Mouse (Mus musculus): ENCODE data around the gene Aven.
"Not testable (repeated sequence)": the region's sequence is repeated elsewhere in the genome, so short reads cannot be mapped to it uniquely, and the experiment has no call there.

Gene Aven

DNA sequence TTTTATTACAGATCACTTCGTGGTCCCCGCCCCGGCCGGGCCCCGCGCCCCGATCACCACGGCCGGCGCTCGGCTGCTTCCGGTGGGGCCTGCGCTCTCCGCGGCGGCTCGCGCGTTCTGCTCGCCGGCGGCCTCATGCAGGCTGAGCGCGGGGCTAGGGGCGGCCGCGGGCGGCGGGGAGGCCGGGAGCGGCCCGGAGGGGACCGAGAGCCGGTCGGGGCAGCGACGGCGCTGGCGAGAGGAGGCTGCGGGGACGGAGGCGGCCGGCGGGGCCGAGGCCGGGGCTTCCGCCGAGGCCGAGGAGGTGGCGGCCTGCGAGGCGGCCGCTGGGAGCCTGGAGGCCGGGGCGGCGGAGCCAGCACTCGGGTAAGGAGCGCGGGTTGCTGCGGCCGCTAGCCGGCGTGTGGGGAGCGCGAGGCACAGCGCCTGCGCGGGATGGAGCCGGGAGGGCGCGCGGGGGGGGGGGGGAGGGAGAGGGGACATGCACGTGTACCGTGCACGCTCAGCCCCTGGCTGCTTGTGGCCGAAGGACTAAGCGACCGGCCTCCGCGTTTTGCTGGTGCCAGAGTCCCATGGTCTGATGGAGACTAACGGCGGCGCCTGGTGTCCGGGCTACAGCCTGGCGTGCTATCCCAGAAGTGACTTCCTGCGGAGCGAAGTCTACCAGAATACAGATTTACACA is at the start of gene Aven:
Gene Aven (plus strand): TSS at position 109 of the 683 bp plus-strand sequence.
- peak; percentile 87 for DNase-seq (ENCODE audit: low spot score)

DNA sequence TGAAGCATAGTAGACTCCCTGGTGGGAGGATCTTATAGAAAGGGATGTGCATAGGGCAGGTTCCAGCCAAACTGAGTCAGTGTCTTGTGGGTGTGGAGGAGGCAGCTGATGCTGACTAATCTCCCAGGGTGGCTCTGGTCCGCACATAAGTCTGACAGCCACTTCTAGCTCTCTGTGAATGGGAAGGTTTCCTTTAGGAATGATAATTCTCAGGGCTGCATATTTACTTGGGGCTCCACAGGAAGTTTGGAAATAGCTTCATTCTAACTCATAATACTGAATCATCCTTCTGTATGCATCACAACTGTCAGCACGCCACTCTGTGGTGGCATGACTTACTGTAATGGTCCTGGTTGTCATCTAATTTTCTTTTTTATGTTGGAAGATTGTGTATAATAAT is 49.3 kb upstream of the Aven start:
- DNase-seq (ENCODE audit: low spot score) = no peak

DNA sequence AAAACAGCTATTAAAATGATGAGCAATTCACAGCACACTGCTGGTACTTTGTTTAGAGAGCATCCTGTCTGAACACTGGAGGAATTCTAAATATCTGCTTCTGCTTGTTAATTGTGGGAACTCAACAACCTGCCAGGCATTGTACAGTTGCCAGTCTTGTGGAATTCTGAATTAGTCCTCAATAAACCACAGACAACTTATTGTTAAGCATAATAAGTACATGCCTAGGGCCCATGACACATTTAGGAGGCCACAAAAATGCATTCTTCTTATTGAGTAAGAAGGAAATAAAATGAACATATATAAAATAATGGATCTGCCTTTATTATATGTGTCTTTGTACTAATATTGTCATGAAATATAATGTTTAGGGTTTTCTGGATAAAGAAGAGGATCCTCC is 47.3 kb upstream of the Aven start:
- no peak for DNase-seq (ENCODE audit: low spot score)

DNA sequence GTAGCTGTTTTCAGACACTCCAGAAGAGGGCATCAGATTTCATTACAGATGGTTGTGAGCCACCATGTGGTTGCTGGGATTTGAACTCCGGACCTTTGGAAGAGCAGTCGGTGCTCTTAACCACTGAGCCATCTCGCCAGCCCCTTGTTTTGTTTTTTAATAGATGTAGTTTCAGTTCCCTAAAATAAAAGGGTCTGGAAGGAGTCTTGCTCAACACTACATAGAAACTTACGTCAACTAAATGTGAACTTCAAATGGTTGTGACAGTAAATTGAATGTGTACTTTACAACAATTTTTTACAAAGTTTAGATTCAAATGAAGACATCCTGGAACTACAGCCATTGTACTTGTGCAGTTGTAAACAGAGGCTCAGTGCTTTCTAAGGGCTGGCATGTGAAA is 44.7 kb upstream of the Aven start:
- not testable (repeated sequence) for DNase-seq (ENCODE audit: low spot score)

DNA sequence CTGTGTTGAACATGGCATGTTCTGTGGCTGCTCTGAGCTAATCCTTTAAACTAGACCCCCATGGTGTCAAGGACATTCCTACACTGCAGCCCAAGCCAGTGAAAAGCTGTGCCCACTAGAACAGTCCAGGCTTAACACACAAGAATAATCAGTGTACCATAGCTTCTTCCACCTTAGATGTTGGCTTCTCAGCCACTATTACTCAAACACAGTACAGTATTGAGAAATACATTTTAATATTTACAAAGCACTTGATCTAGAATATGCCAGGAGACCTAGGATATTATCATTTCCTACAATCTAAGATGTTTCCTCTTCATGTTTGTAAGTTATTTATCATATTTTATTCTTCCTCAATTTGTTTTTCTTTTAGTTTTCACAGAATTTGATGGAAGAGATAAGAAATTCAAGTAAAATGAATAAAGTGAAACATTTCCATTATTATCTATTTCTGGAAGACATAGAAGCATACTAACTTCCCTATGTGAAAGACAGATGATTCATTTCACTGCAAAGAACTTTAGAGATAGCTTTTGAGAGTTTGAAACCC is 44.2 kb upstream of the Aven start:
- DNase-seq (ENCODE audit: low spot score) = no peak

DNA sequence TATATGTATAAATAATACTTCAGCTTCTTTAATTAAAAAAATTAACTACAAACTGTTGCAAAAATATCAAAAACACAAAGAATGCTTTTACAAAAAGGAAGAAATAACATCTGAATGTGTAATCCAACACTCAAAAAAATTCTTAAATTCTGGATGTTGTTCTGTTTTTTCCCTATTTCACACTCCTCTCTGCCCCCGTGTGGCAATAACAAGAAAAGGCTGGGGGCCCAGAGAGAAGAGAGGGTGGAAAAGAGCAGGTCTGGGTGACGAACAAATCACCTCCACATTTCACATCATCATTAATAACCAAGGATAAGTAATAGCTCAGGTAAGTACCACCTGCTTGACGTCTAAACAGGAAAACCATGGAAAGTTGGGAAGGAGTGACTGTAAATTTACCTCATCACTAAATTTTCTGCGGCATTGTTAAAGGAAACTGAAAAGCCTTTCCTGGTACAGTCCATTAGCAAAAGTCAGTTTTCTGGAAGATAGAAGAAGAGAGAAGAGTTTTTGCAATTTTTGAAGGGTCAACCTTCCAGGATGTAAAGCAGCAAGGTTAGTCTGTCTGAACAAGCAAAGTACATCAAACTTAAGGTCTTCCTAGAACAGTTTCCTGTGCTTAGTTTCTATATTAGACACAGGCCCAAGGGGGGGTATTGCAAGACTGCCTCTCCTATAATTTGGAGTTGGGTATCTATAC is 43.0 kb upstream of the Aven start:
- DNase-seq (ENCODE audit: low spot score) = peak; percentile 33

DNA sequence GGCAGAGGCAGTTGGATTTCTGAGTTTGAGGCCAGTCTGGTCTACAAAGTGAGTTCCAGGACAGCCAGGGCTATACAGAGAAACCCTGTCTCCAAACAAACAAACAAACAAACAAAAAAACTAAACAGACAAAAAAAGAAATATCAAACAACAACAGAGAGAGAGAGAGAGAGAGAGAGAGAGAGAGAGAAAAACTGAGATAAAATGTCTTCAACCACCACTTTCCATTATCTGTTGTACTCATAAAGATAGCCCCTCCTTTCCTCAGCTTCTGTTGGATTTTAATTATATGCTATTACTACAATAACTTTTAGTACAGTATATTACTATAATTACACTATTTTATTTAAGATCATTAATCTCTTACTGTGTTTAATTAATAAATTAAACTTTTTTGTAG is 40.3 kb upstream of the Aven start:
- not testable (repeated sequence) for DNase-seq (ENCODE audit: low spot score)

DNA sequence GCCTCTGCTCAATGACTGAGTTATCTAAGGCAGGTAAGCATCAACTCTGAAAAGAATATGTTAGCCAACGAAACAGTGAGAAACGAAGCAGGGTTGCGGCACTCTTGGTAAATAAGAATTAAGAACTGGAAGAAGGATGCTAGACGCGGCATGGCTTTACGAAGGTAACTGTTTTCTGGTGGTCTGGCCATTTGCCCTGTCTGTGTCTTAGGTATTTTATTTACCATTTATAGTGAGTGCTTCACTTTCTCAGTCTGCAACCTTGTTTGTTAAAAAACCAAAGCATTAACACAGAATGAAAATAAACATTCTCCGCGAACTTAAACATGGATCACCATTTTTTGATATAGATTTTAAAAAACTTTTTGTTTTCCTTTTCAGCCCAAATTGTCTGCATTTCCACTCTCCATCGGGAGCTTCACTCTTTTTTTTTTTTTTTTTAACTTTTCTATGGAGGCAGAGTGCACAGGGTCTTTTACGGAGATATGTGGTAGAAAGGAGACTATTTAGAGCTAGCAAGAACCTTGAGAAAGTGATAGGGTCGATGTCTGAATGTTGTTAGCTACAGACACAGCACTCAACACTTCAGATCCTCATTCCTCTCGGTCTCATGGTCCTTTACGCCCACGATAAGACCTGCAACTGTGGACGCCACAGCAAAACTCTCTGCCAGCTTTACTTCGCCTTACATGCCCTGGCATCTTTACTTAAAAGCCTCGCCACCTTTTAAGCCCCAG is 38.5 kb upstream of the Aven start:
- DNase-seq (ENCODE audit: low spot score) = no peak

DNA sequence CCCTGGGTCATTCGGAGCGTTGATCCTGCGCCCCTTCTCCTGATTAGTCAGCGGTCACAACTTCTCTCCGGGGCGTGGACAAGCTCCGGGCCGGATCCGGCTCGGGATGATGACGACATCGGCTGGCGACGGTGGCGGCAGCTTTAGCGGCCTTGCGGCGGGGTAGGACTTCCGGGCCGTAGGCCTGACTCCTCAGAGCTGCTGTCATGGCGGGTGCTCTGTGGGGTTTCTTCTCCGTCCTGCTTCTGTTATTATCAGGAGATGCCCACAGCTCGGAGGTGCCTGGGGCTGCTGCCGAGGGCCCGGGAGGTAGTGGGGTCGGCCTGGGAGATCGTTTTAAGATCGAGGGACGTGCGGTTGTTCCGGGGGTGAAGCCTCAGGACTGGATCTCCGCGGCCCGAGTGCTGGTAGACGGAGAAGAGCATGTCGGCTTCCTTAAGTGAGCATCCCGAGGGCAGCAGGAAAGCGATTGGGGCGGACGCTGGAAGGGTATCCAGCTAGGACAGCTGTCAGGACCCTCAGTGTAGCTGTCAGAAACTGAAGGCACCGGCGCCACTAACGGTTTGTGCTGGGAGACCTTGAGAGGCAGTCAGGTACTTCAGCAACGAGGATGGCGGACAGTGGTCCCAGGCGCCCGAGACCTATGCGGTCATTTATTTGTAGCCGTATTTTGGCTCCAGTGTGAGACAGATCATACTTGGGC is 37.8 kb upstream of the Aven start, which contains the start of gene Emc7:
Gene Emc7 (plus strand): TSS at position 136 of the 703 bp plus-strand sequence.
- peak; percentile 97 for DNase-seq (ENCODE audit: low spot score)

DNA sequence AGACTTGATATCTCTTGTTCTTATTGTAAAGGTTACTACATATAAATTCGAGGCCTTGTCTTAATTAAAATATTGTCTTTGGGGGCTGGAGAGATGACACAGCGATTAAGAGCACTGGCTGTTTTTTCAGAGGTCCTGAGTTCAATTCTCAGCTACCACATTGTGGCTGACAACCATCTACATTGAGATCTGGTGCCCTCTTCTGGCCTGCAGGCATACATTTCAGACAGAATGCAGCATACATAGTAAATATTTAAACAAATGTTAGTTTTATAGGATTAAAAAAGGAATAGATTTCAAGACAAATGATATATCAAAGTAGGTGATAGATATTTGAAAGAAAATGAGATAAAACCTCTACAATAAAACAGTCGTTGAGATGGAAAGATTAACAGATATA is 32.2 kb upstream of the Aven start:
- no peak for DNase-seq (ENCODE audit: low spot score)

DNA sequence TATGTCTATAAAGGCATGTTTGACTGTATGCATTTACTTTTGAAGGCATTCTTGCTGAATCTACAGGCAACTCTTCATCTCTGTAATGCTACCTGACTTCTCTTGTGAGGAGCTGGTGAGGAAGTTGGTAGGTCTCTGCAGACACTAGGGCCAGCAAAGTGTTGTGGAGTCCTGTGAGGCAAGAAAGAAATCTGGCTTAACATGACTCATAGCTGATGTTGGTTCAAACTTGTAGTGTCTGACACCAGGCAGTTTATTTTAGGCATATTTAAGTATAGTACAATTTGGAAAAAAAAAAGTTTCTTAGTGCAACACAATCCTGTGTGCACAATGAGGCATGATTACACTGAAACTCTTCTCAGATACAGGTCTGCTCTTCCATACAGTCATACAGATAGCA is 23.2 kb upstream of the Aven start:
- DNase-seq (ENCODE audit: low spot score) = no peak

DNA sequence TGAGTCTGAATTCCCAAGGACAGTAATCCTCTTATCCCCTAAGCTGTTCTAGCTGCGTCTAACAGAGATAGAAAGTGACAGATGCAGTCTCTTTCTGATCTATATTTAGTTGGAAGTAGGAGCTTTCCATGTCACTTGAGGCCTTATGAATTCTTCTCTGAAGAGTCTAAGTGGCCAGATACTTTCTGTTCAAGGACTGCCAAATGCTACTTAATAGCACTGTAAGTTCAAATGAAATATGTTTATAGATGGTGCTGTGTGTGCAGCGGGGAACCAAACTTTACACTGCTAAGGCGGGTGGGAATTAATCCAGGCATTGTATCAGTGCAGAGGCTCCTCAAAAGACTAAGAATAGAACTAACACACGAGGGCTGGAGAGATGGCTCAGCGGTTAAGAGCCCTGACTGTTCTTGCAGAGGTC is 21.8 kb upstream of the Aven start:
- DNase-seq (ENCODE audit: low spot score) = peak; percentile 54

DNA sequence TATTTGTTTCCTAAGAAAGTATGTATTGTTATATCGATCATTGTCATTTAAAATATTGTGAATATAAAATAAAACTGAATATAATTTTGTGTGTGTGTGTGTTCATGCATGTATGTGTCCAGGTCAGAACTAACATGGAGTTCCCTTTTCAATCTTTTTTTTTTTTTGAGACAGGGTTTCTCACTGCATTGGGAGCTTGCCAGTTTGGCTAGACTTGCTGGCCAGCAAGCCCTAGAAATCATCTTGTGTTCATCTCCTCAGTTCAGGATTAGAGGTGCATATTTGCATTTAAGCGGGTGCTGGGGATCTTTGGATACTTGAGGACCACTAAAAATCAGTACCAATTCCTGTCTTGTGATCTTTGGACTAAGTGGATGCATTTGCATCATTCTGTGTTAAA is 20.7 kb upstream of the Aven start:
- DNase-seq (ENCODE audit: low spot score) = no peak

DNA sequence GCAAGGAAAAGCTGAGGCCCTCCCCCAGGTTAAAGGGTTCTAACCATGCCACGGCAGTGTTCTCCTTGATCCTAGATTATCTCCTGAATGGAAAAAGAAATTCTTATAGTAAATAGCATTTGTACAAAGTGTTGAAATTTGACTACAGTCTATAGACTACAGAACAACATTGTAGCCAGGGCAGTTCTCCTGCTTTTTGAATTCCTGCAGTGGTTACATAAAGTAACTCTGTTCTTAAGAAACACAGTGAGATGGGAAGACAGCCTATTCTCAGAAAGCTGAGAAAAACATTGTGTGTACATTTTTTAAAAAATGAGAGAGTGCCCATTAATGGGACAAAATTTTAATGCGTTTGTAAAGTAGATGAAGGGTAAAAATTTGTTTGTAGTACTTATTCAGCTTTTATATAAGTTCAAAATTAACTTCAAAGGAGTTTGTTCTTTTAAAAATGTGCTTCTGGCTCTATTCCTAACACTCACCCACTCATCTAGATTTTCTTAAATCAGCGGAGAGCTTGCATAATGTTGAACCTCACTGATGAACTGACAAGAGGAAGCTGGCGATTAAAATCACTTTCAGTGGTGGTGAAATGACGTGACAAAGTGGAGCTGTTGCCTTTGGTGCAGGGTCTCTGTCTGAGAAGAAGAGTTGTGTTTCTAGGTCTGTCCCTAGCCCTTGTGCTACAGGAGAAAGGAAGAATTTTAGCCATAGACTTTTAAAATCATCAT is 17.6 kb upstream of the Aven start:
- DNase-seq (ENCODE audit: low spot score) = no peak

DNA sequence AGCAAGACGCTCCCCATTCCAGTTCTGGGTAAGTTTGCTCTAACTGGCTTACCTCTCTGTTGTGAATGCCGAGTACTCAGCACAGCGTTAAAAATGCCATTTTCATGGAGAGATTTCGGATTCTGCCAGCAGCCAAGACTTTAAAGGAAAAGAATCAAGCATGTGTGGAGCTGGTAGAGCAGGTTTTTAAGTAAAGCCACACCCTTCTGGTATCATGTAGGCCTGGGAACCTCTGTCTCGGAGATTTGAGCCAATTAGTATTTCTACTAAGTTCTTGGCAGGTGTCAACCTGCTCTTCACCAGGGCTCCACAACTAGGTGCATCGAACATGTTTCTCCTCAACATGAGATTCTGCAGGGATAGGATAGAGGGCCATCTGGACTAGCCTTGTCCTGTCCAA is 16.2 kb upstream of the Aven start:
- DNase-seq (ENCODE audit: low spot score) = no peak

DNA sequence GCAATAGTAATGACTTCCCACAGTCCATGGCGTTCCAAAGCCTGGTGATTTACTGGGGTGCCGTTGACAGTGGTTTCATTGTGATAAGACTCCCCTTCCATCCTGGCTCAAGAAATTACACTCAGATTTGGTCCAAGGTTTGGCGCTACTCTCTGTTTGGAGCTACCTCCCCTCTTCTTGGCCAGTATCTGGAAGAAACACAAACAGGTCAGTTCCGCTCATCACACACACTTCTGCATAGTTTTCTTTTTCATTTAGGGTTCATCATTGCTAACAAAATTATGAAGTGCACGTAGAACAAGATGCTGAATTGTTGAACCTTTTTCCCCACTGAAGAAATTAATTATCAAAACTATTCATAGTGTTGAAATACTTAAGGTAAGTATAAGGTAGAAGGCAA is 12.1 kb upstream of the Aven start, which contains the start of gene Chrm5:
Gene Chrm5 (minus strand): TSS at position 101 of the 400 bp plus-strand sequence.
- no peak for DNase-seq (ENCODE audit: low spot score)

DNA sequence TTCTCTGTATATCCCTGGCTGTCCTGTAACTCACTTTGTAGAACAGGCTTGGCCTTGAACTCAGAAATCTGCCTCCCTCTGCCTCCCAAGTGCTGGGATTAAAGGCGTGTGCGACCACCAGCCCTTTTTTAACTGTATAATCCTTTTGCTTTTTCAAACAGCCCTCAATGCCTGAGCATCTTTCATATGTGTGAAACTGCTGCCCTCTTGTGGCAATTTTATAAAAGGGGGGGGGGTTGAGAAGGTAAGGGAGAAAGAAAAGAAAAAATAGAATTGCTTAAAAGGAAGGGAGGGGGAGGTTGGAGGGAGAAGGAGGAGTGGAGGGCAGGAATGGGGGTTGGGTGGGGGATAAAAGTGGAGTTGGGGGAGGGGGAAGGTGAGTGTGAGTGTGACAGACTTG is 11.2 kb upstream of the Aven start:
- DNase-seq (ENCODE audit: low spot score) = peak; percentile 80

DNA sequence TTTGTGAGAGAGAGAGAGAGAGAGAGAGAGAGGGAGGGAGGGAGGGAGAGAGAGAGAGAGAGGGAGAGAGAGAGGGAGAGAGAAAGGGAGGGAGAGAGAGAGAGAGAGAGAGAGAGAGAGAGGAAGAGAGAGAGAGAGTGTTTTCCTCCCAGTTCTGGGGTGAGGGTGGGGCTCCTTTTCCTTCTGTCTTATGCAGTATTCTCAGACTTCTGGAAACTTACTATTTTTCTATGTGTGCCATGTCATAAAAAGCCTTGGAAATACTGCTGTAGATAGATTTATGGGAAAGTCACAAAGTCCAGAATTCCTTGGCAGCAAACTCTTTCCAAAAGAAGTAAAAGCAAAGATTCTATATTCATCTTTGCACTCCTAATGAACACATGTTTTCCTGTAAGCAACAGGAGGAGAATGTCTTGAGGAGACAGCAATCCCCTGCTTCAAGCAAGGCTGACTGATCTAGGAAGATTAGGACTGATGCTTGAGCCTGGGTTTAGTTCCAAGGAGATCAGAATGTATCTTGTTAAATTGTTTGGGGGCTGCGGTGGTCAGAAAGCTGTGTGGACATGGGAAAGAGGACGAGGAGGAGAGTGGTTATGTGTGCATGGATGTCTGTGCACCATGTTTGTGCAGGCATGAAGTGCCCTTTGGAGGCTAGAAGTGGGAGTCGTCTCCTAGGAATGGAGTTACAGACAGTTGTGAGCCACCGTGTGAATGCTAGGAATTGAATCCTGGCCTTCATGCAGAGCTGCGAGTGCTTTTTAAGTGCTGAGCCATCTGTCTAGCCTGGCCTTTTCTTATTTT is 10.0 kb upstream of the Aven start:
- DNase-seq (ENCODE audit: low spot score) = no peak

DNA sequence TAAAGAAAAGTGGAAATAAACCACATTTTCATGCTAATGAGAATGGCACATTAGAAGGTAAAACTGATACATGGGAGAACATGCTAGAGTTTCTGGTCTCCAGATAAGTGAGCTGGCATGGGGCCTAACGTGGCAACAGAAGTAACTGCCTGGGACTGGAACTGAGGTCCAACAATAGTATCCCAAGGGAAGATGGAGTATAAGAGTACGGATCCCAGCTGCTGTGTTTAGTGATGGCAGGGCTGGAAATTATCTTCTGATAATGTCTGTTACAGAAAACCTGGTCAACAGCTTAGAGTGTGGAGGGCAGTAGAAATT is 9.5 kb upstream of the Aven start:
- no peak for DNase-seq (ENCODE audit: low spot score)

DNA sequence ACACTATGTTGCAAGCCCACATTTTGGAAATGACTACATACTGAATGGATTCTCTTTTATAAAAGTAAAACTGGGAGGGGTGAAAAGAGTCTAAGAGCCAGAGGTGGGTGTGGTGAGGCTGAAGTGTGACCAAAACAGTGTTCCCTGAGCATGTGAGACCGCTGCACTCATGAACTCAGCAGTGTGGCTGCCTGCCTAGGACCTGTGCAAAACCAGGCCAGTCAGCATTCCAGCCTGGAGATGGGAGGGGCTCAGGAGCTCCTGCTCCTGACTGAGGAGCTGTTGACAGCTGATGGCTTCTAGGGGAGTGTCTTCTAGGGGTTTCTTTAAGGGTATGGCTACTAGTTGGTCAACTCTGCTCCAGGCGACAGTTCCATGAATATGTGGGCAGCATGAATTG is 7.9 kb upstream of the Aven start:
- no peak for DNase-seq (ENCODE audit: low spot score)

All from retina, embryonic 14.5 days (tissue).